Mouse (Mus musculus) limb, embryonic 12.5 days (tissue): Measurements from ENCODE around the gene Asgr1. TPM values are rescaled to one million over a fixed set of nuclear protein-coding genes. Genes with fewer than 3 reads are reported as not detected.

Experiments
- ATAC-seq: fragments of 200-750 bp; cut with Nextera tagmentation; 2 replicates; pipeline ENCODE4 v1.8.0; 2017; ENCODE audit warnings: low read depth, moderate TSS enrichment; ENCODE audit not compliant: insufficient number of reproducible peaks, insufficient read depth, low FRiP score, low TSS enrichment
- H3K27ac ChIP-seq: fragments of 300-500 bp; sonication (generic); 2 replicates; pipeline ENCODE4 v1.5.1; 2016; ENCODE audit warnings: mild to moderate bottlenecking, moderate library complexity
- H3K27me3 ChIP-seq: fragments of 300-500 bp; sonication (generic); 2 replicates; pipeline ENCODE4 v1.6.1; 2016; ENCODE audit warnings: mild to moderate bottlenecking, moderate library complexity
- H3K36me3 ChIP-seq: fragments of 300-500 bp; sonication (generic); 2 replicates; pipeline ENCODE4 v1.6.1; 2016; ENCODE audit warnings: mild to moderate bottlenecking, moderate library complexity
- H3K4me1 ChIP-seq: fragments of 300-500 bp; sonication (generic); replicated peaks from 2 replicates; pipeline ENCODE4 v1.6.1; 2016
- H3K4me2 ChIP-seq: fragments of 300-500 bp; sonication (generic); 2 replicates; pipeline ENCODE4 v1.6.1; 2016; ENCODE audit warnings: mild to moderate bottlenecking, moderate library complexity
- H3K4me3 ChIP-seq: fragments of 300-500 bp; sonication (generic); replicated peaks from 2 replicates; pipeline ENCODE4 v1.5.1; 2016; ENCODE audit warnings: mild to moderate bottlenecking
- H3K9ac ChIP-seq: fragments of 300-500 bp; sonication (generic); replicated peaks from 2 replicates; pipeline ENCODE4 v1.6.1; 2016; ENCODE audit warnings: mild to moderate bottlenecking, moderate library complexity
- H3K9me3 ChIP-seq: fragments of 300-500 bp; sonication (generic); 2 replicates; pipeline ENCODE4 v1.6.1; 2016; ENCODE audit warnings: mild to moderate bottlenecking, moderate library complexity
- WGBS: fragments of 180-500 bp; shearing (Covaris S2); methylation state at CpG from one replicate; pipeline ENCODE4 v1.1.7; 2016; 5-methylcytosine and 5-hydroxymethylcytosine counted together
- microRNA counts: library from miRNA; unstranded; fragments of <30 nt; microRNA quantifications from one replicate; lab custom pipeline; 2017
- microRNA-seq: library from miRNA; unstranded; fragments of <30 nt; microRNA quantifications from one replicate; pipeline ENCODE4, GENCODE M21; 2017
- polyA plus RNA-seq: library from polyadenylated mRNA; unstranded; fragments of >200 nt; fragmentation: Nextera tagmentation; extraction: Ambion mirVana; gene quantifications from 2 replicates; pipeline ENCODE4 v1.2.1, GENCODE M21; 2016

Asgr1 gene
- polyA plus RNA-seq, 1 experiment from 2014 or later = 2.3 TPM

- no peak overlapping the region for H3K4me2 ChIP-seq
- no peaks in the 10 kb centered on the region for H3K36me3 ChIP-seq
- no peaks in the 10 kb centered on the region for H3K4me1 ChIP-seq
- 0 out of 2 replicates have a peak, but pooled peaks cover 9% of the 10 kb centered on the region for H3K27me3 ChIP-seq
- no peak overlapping the region for H3K9ac ChIP-seq
- H3K27ac ChIP-seq = no peak overlapping the region
- no peak for ATAC-seq
- no peaks in the 10 kb centered on the region for H3K9me3 ChIP-seq
- H3K4me3 ChIP-seq = no peak overlapping the region
- WGBS = 85% methylated on average over 2 of the region's 2 CpGs
Measured at GRCm38 (mm10) chr11:70099809-70100208, 45.9 kb downstream of the Asgr1 start.

- Histone ChIP-seq H3K9ac (no peak overlapping the region), H3K4me1 (no peaks in the 10 kb centered on the region), H3K4me2 (no peak overlapping the region), H3K27ac (no peak overlapping the region), H3K36me3 (no peaks in the 10 kb centered on the region), H3K4me3 (no peak overlapping the region), H3K27me3 (no peaks in the 10 kb centered on the region), H3K9me3 (no peaks in the 10 kb centered on the region)
- 87% methylated on average over 14 of the region's 14 CpGs for WGBS
- no peak for ATAC-seq
Measured at GRCm38 (mm10) chr11:70103701-70104315, 49.9 kb downstream of the Asgr1 start.

- no peaks in the 10 kb centered on the region for H3K36me3 ChIP-seq
- no peak overlapping the region for H3K9ac ChIP-seq
- H3K4me3 ChIP-seq = no peak overlapping the region
- H3K9me3 ChIP-seq = 0 out of 2 replicates have a peak, but pooled peaks cover 4% of the 10 kb centered on the region
- H3K27ac ChIP-seq = no peak overlapping the region
- no peak for ATAC-seq
- WGBS = 58% methylated on average over 8 of the region's 8 CpGs
- H3K27me3 ChIP-seq = 0 out of 2 replicates have a peak, but pooled peaks cover 3% of the 10 kb centered on the region
- no peaks in the 10 kb centered on the region for H3K4me1 ChIP-seq
- H3K4me2 ChIP-seq = no peak overlapping the region
Measured at GRCm38 (mm10) chr11:70107085-70107484, 53.2 kb downstream of the Asgr1 start.

MicroRNAs within 50 kb of the gene (microRNA counts, 519-probe panel; counts per million panel counts)
- microRNA mmu-miR-324-3p (lab: Ali Mortazavi, UCI) = not detected
- microRNA mmu-miR-324-5p (lab: Ali Mortazavi, UCI) = 4,037 counts per million, percentile 27 among the panel's probes with 10 or more counts

Small RNA genes lying within 50 kb of the gene (microRNA-seq; reads per million reads assigned to microRNA genes)
- gene Mir324 = 3,441 reads per million, percentile 87 among the genes with 10 or more reads in this experiment

Other genes with a start within 250 kb of the Asgr1 start
- 1.6 and 1.8 TPM in 2 replicates for gene Tmem102, start 248.5 kb upstream of the Asgr1 start, polyA plus RNA-seq
- gene Gm39566, start 238.8 kb upstream of the Asgr1 start, polyA plus RNA-seq = not detected in 2 replicates
- not detected in 2 replicates for gene Spem2, start 235.6 kb upstream of the Asgr1 start, polyA plus RNA-seq
- gene Spem1, start 231.9 kb upstream of the Asgr1 start, polyA plus RNA-seq = 0.20 TPM in 1 of 2 replicates, not detected in the other
- 8.4 and 9.1 TPM in 2 replicates for gene Nlgn2, start 216.3 kb upstream of the Asgr1 start, polyA plus RNA-seq
- gene Tmem256, start 215.6 kb upstream of the Asgr1 start, polyA plus RNA-seq = 346 and 353 TPM in 2 replicates
- gene Plscr3, start 207.7 kb upstream of the Asgr1 start, polyA plus RNA-seq = 111 and 120 TPM in 2 replicates
- 1.6 and 2.3 TPM in 2 replicates for gene Tnk1, start 195.4 kb upstream of the Asgr1 start, polyA plus RNA-seq
- not detected in 2 replicates for gene Tmem95, start 176.1 kb upstream of the Asgr1 start, polyA plus RNA-seq
- 3.7 and 4.4 TPM in 2 replicates for gene Kctd11, start 172.7 kb upstream of the Asgr1 start, polyA plus RNA-seq
- gene Acap1, start 158.5 kb upstream of the Asgr1 start, polyA plus RNA-seq = 0.90 and 1.5 TPM in 2 replicates
- 30.4 and 32.8 TPM in 2 replicates for gene 2810408A11Rik, start 153.1 kb upstream of the Asgr1 start, polyA plus RNA-seq
- 10.9 and 12.7 TPM in 2 replicates for gene Neurl4, start 153.0 kb upstream of the Asgr1 start, polyA plus RNA-seq
- gene Gps2, start 140.2 kb upstream of the Asgr1 start, polyA plus RNA-seq = 92.0 and 93.5 TPM in 2 replicates
- gene Eif5a, start 132.1 kb upstream of the Asgr1 start, polyA plus RNA-seq = 1,762 and 1,851 TPM in 2 replicates
- 14.0 and 15.5 TPM in 2 replicates for gene Ybx2, start 118.3 kb upstream of the Asgr1 start, polyA plus RNA-seq
- 34.1 and 35.7 TPM in 2 replicates for gene Slc2a4, start 105.9 kb upstream of the Asgr1 start, polyA plus RNA-seq
- gene Cldn7, start 89.3 kb upstream of the Asgr1 start, polyA plus RNA-seq = 15.7 and 18.1 TPM in 2 replicates
- 24.5 and 27.8 TPM in 2 replicates for gene Ctdnep1, start 72.9 kb upstream of the Asgr1 start, polyA plus RNA-seq
- gene Elp5, start 71.6 kb upstream of the Asgr1 start, polyA plus RNA-seq = 124 and 126 TPM in 2 replicates
- gene Gabarap, start 62.9 kb upstream of the Asgr1 start, polyA plus RNA-seq = 398 and 426 TPM in 2 replicates
- gene Phf23, start 58.3 kb upstream of the Asgr1 start, polyA plus RNA-seq = 102 and 108 TPM in 2 replicates
- 69.4 and 69.5 TPM in 2 replicates for gene Dvl2, start 53.5 kb upstream of the Asgr1 start, polyA plus RNA-seq
- gene Acadvl, start 38.7 kb upstream of the Asgr1 start, polyA plus RNA-seq = 65.9 and 67.1 TPM in 2 replicates
- gene Dlg4, start 37.1 kb upstream of the Asgr1 start, polyA plus RNA-seq = 10.6 and 13.6 TPM in 2 replicates
- 0.22 TPM in 1 of 2 replicates, not detected in the other for gene Asgr2, start 38.6 kb downstream of the Asgr1 start, polyA plus RNA-seq
- gene Mgl2, start 76.2 kb downstream of the Asgr1 start, polyA plus RNA-seq = not detected in 2 replicates
- gene Clec10a, start 102.1 kb downstream of the Asgr1 start, polyA plus RNA-seq = 0.28 TPM in 1 of 2 replicates, not detected in the other
- 1.5 and 1.8 TPM in 2 replicates for gene Slc16a11, start 158.7 kb downstream of the Asgr1 start, polyA plus RNA-seq
- gene Slc16a13, start 167.0 kb downstream of the Asgr1 start, polyA plus RNA-seq = 16.1 and 18.5 TPM in 2 replicates
- 7.1 and 8.2 TPM in 2 replicates for gene Bcl6b, start 175.7 kb downstream of the Asgr1 start, polyA plus RNA-seq
- gene 0610010K14Rik, start 183.8 kb downstream of the Asgr1 start, polyA plus RNA-seq = 215 and 222 TPM in 2 replicates
- gene Gm21988, start 185.7 kb downstream of the Asgr1 start, polyA plus RNA-seq = 9.9 and 10.4 TPM in 2 replicates
- gene Rnasek, start 185.8 kb downstream of the Asgr1 start, polyA plus RNA-seq = 117 and 118 TPM in 2 replicates
- gene Alox12, start 201.3 kb downstream of the Asgr1 start, polyA plus RNA-seq = 2.8 and 3.5 TPM in 2 replicates